Mouse (Mus musculus): ENCODE results near the gene Mok.

Mok gene

GRCm38 (mm10) chr12:110770479-110771247 is 70.1 kb downstream of the Mok start:
- in situ Hi-C loops (cut with MboI, MseI): no loop called here

- in situ Hi-C loops (cut with MboI, MseI): no loop called here
Measured at GRCm38 (mm10) chr12:110769660-110770297, 71.0 kb downstream of the Mok start.

GRCm38 (mm10) chr12:110768562-110768961 is 72.2 kb downstream of the Mok start:
- in situ Hi-C loops (cut with MboI, MseI): no loop called here

- in situ Hi-C loops (cut with MboI, MseI): no loop called here
Measured at GRCm38 (mm10) chr12:110764531-110764930, 76.2 kb downstream of the Mok start.

- in situ Hi-C loops (cut with MboI, MseI): no loop called here
Measured at GRCm38 (mm10) chr12:110762321-110762720, 78.4 kb downstream of the Mok start.

- in situ Hi-C loops (cut with MboI, MseI): no loop called here
Measured at GRCm38 (mm10) chr12:110758932-110759331, 81.8 kb downstream of the Mok start.
